Mouse (Mus musculus) testis, postnatal 10 days (tissue): ENCODE data around the gene Mpnd.
A peak's percentile ranks its signal among the peaks of the same experiment; 100 is the strongest.

Source experiments
- DNase-seq: peaks from one replicate; pipeline ENCODE4 v3.0.0; 2021; ENCODE audit warnings: low spot score

The Mpnd gene

DNA sequence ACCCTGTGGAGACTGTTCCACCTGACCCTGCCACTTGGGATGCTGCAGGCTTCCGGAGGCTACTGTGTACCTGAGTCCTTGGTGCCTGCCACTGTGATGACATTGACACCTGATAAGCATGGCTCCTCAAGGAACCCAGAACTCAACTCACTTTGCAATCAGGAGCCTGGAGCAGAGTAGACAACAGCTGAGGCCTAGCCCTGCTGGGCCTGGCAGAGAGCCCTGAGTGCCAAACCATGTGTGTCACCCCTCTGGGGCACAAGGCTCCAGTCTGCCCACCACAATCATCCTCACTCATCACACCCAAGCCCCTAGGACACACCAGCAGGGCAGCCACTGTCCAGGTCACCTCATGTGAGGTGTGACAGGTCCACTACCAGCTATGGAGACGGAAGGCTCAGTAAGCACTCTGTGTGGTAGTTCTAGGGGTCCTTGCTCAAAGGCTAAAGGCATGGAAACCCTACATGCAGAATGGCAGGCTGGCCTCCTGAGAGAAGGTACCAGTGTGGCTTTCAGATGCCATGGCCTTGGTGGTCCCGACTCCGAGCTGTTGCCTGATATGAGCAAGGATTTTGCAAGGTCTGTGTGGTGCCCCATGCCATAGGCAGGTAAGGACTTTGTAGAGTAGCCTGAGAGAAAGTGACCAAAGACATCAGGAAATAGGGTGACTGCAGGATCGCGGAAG, 15.0 kb downstream of the Mpnd start:
- no peak for DNase-seq

DNA sequence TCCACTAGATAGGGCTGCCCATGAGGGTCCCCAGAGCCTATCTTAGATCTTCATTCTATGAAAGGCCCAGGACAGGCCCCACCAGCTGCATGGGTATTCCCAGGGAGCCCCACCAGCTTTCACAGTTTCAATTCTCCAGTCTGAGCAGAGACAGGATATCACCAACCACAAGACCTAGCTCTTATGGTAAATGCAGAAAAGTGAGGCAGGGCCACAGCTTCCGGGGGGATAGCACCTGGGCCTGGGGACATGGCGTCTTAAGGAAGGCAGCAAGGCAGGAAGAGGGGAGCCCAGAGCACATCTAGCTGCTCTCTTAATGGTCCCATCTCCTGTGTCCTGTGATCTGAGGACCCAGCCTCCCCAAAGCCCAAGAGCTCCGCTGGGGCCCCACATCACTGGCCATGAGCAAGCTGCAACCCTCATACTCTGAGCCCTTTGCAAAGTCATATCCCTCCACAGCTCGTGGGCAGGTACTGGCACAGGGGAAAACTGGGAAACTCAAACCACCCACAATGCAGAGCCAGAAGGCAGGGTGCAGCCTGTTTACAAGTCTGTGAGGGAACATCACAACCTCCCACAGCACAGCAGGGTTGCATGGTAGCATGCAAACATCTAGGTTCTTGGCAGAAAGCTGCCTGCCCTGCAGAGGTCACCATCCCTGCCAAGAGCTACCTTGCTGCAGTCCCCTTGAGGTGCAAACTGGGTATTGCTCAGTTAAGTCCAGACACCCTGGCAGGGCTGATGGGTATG, 15.8 kb downstream of the Mpnd start:
- no peak for DNase-seq

DNA sequence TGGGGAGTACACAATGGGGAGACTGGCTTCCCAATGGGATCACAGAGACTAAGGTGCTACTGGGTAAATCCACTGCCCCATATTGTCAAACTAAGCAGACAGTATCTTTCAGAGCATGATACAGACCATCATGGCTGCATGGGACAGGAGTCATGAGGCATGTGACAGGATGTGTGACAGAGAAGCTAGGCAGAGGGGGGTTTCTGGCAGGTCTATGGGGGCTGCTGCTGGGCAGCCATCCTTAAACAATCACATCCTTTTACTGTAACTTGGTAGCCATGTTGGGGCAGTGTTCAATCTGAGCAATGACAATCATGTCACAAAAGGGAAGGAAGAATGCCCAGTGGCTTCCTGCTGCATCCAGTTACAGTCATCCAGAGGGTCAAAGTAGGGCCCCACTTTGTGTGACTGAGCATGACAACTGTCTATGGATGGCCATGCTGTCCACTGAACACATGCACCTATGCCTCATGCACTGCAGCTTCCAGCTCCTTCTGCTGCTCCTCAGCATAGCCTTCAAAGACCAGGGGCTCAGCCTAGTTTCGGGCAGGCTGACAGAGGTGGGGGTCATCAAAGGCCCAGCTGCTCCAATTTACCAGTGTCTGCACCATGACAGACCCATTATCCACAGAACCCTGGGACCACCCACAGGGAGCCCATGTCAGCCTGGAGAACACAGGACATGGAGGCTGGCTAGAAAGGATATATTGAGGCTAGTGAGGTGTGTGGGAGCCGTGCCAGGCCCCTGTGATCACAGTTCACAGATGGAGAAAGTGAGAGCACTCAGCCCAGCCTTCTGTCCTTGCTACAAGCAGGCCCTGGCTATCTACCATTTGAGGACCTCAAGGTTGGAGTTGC, 16.8 kb downstream of the Mpnd start:
- DNase-seq: no peak

DNA sequence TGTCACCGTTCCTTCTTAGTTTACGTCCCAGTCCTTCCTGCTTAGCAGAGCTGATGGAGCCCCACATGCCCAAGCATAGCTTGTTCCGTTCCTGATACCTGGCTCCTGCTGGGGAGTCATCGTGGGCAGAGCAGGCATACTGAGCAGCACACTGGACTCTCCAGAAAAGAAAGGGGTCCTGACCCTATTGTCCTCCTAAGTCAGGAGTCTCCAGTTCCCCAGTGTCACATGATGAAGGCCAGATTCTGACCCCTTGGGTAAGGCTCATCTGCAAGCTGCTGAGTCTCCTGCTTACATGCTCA, 17.4 kb downstream of the Mpnd start:
- no peak for DNase-seq

DNA sequence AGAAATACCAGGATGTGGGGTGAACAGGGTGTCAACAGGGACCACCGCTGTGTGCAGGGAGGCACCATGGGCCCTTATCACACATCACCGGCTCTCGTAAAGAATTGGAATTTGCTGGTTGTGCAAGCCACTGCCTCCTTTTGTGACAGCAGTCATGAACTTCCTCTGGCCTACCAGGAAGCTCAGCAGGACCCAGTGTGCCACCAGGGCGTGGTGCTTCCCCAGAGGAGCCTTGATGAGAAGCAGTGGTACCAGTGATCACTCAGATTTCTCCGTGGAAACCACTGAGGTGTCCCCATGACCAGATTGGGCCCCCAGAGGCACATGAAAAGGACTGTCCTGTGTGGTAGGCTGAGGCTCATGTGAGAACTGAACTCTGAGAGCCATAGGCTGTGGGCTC, 17.9 kb downstream of the Mpnd start:
- no peak for DNase-seq

DNA sequence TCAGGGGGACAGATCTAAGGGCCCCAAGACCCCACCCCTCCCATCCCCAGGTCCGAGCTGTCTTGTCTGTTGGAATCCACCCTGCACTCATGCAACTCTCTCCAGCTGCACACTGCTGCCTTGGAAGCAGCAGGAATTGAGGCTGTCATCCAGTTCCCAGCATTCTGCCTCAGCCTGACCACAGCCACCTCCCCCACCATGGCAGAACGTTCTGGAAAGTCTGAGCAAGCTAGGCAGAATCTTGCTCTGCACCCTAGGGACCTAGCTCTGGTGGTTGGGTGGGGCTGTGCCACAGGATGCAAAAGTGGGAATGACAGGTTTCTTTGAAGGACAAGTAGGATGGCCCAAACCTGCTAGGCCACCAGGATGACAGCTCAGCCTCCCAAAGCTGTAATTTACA, 19.0 kb downstream of the Mpnd start:
- DNase-seq: no peak

DNA sequence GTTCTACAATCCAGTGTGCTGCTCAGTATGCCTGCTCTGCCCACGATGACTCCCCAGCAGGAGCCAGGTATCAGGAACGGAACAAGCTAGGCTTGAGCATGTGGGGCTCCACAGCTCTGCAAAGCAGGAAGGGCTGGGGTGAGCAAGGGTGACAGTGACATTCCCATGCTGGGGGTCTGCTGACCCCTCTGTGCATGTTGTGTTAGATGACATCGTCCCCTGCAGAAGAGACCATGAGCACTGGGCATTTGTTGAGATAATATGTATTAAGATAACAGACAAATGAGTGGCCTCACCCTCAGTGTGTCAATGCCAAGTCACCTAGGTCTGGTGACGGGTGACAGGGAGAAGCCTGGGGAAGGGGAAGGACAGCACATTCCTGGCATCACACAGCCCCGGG, 19.4 kb downstream of the Mpnd start:
- DNase-seq: no peak

DNA sequence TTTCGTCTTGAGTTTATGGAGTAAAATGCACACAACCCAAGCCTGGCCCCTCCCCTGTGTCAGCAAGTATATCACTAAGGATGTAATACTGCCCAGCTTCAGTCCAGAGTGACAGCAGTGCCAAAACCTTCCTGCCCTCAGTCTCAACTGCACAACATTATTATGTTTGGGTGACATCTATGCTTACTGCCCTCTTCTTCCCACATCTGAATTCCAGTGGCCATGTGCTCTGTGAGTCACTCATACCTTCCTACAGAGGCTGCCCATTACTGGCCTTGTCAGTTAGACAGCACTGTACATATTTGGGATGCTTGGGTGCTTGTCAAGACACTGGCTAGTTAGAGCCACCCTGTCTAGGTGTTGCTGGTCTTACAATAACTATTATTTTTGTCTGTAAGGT, 20.8 kb downstream of the Mpnd start:
- DNase-seq: no peak

DNA sequence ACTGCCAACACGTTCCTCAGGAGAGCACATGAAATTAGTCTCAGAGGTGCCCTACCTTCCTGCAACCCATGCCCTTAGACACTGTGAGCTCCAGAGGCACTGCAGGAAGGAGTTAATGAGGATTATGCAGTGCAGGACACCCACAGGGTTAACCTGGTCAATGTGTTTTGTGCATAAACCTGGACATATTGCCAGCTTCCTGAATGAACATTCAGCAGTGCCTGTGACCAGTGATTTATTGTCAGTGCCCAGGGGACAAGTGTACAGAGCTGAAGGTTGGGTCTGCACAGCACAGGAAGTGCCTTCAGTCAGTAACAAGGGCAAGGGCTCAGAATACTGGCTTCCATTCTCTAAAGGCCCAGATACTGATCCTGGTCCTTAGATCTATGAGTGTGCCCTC, 21.4 kb downstream of the Mpnd start:
- no peak for DNase-seq

DNA sequence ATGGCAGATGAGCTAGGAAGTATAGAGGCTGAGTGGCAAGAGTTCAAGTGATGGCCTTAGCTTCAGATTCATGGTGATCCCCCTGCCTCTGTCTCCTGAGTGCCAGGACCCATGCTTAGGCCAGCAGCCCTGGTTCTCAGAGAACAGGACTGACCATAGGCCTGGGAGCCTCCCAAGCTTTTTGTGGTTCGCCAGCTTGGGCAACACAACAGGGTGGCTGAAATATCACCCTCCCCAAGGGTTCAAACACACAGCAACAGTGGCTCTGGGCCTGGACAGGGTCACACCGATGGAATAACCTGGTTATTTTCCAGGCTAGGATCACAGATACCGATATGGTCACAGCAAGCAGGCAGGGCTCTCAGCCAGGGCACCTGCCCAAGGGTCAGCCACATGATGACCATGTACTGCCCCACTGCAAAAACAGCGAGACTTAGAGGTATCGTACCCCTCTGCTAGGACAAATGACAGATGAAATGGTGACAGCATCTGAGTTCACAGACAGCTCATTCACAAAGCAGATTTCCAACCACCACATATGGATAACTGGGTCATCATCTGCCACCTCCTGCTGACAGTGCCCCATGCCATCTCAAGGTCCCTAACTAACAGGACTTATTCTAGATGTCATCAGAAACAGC, 22.4 kb downstream of the Mpnd start:
- no peak for DNase-seq

DNA sequence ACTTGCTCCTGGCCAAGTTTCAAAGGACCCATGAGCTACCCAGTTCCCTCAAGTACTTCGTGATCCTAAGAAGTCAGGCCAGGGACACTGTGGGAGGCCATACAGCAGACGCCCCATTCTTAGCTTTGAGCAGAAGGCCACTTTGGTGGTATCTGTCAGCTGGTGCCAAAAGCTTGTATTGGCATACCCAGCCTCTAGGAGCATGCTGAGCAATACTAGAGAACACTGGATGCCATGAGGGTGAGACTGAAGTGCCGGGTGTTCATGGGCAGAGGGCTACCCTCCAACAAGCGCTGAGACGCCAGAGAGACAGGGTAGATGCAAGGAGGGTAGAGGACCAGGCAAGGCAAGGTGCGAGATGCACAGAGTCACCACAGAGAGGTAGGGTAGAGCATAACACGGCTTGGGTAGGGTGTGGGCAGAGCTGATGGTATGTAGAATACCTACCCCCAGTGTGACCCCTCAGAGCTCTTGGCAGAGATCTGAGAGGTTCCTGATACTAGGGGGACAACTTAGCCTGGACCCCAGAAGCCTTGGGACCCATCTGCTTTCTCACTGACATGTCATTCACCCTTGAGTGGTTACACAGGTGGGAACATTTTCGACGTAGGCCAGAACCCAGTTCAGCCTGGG, 24.8 kb downstream of the Mpnd start:
- DNase-seq: no peak

DNA sequence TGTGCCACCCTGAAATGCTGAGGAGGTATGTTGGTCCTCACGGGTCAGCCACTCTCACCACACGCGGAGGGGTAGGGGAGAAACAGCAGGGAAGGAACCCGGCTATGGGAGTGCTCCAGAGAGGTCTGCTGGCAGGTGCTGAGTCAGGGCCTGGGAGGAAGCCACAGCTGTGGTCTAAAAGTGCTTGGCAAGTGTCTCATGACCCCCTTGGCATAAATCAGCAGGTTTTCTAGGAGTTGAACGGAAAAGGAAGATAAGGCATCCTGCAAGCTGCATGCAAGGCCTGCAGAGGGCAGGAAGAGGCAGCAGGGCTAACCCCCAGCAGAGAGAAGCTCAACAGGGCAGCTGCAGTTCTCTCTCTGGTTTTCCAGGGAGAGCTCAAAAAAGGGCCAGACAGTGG, 25.4 kb downstream of the Mpnd start:
- DNase-seq: no peak

DNA sequence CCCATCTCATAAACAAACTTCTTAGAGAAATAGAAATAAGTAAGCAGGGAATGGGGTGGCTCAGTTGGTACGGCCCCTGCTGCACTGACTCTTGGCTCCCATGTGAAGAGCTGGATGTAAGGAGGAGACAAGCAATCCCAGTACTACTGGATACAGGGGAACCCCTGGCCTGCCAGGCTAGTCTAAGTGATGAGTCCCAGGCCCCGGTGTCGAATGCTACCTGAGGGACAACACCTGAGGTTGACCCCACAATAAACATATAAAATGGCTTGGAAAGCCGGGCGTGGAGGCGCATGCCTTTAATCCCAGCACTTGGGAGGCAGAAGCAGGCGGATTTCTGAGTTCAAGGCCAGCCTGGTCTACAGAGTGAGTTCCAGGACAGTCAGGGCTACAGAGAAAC, 25.9 kb downstream of the Mpnd start:
- no peak for DNase-seq

DNA sequence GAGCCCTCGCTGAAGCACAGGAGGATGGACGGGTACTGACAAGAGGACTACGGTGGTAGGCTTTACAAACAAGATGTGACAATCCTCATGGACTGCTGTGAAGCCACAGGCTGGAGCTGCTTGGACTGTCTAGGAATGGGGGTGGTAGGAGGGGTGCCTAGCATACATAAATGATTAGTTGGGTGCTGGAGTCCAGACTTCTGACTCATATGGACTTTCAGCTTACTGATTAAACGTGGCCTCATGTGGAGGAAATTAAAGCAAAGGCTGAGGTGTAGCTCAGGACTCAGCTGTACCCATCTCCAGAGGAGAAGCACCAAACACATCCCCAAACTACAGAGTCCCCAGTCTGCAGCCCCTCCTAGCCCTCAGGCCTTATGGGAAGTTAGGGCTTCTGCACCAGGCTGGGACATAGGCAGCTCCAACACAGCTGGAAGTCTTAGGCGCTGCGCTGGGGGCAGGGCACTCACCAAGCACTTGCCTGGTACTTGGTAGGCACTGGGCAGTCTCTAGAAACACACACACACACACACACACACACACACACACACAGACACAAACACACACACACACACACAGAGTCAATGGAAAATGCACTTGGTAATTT, 26.7 kb downstream of the Mpnd start:
- no peak for DNase-seq

DNA sequence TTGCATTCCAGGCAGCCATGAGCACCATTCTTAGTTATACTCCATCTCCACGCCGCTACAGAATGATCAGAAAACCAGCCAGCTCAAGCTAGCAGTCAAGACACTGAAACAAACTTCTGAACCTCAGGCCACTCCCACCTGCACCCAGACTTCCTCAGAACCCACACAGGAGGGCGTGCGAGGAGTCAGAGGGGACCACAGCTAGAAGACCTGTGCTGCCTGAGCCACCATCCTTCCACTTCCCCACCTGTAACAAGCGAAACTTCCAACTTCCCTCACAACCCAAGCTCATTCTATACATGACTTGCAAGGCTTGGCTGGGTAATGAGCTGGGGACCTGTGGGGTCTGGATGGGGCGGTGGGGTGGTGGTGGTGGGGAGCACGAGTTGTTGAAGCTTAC, 27.3 kb downstream of the Mpnd start:
- DNase-seq: no peak

DNA sequence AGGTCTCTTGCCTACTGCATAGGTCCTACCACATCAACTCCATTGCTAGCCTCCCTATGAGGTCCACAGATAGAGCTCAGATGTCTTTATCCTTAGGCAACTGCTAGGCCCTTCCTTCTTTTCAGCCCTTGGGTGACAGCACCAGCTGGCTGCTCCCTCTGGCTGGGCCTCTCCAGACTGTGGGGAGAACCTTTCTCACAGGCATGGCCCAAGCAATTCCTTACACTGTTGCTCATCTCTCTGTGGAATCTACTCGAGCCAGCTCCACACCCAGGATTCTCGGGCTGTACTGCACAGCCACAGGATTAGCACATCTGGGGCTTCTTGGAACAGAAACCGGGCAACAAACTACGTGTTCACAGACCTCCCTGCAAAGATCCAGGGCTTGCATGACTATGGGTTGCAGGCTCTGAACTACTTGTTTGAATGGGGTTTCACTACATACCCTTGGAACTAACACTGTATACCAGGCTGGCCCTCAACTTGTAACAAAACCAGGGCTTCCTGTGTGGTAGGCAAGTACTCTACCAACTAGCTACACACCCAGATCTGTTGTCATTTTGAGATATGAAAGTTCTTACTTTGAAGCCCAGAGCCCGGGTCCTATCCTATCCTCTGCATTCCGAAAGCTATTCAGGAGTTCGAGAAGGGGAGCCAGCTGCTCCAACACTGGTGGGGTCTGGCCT, 28.7 kb downstream of the Mpnd start:
- no peak for DNase-seq

DNA sequence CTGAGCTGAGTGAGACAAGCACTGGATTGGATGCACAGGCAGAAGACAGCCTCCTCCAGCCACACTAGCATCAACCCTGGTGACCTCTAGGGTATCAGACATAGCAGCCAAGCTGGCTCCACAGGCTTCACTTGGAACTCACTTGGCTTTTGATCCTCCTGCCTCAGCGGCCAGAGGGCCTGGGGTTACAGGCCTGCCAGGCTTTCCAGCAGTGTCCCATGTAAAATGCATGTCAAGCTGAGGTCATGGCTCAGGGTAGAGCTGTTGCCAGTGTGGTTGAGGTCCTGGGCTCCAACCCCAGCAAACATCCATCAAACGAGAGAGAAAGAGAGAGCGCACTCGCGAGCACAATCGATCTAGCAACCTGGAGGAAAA, 29.2 kb downstream of the Mpnd start:
- DNase-seq: no peak

DNA sequence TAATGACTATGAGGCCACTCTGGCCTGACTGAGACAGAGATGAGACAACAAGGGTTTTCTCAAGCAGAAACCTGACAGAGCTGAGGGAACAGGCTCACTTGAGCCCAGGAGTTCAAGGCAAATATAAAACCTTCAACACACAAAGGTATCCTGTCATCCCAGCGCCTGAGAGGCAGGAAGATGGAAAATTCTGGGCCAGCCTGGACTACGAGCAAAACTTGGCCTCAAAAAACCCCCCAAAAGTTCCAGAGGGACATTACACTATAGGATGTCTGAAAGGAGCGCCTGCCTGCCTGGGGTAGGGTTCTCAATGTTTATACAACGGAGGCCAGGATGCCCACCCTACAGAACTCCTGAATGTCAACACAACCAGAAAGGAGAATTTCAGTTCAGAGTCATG, 29.7 kb downstream of the Mpnd start:
- DNase-seq: no peak

DNA sequence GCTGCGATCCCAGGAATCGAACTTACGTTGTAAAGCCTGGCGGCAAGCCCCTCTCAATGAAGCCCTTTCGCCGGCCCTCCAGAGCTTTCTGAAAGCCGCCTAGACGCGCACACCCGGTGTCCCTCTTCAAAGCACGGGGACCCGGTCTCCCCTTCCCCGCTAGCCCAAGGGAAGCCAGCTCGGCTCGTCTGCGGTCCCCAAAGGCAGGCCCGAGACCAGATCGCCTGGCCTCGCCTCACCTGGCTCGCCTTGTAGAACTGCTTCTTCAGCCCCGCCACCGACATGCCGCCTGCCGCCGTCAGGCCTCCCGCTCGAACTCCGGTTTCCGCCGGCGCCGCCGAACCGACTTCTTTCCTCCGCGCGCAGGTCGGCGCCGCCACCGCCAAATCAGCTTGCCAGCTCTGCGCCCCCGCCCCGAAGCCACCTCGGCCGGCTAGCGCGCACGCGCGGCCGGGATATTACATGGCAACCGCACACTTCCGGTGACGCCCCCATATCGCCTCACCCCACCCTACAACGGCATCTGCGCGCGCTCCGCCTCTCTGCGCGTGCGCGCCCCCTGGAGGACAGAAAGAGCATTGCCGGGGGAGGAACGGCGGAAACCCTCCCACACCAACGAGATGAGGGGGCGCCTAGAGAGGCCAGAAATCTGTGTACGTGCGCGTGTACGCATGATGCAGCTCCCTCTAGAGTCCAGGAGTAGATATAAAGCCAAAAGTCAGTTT, 30.8 kb downstream of the Mpnd start, which contains the start of gene Sh3gl1:
TSS of gene Sh3gl1 (minus strand) at position 460 of the 725 bp plus-strand sequence.
- peak; percentile 99 for DNase-seq

DNA sequence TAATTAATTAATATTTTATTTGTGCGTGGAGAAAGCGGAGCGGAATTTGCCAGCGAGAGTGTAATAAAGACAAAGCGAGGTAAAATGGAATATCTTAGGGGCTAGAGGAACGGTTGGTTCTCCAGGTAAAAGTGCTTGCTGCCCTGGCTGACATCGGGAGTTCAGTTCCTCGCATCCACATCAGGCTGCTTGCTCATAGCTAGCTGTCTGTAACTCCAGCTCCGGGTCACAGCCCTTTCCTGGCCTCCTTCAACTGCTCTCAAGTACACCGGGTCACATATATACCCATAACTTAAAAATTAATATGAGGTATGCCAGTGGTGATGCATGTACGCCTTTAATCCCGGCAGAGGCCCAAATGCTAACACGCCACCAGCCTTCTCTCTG, 31.4 kb downstream of the Mpnd start:
- no peak for DNase-seq
